Mouse (Mus musculus): ENCODE measurements around the gene St3gal4.

Gene St3gal4

DNA sequence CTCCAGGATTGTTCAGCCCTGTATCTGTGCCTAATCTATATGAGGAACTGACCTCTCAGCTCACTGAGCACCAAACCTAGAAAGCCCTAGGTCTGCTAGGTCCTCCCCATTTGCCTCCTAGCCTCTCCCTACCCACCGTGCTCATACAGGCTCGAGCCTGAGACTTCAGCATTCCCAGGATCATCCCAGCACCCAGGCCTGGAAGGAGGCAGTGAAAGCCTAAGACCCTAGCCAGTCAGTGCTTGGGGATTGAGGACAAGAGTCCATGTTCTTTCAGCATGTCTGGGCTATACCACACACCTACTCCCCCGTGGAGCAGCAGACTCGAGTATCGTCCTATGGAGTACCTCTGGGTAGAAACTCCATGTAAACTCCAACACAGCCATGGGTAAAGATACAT is 11.7 kb downstream of the St3gal4 start:
- DNase-seq (ENCODE audit: extremely low spot score, low read depth, low spot score) = no peak

DNA sequence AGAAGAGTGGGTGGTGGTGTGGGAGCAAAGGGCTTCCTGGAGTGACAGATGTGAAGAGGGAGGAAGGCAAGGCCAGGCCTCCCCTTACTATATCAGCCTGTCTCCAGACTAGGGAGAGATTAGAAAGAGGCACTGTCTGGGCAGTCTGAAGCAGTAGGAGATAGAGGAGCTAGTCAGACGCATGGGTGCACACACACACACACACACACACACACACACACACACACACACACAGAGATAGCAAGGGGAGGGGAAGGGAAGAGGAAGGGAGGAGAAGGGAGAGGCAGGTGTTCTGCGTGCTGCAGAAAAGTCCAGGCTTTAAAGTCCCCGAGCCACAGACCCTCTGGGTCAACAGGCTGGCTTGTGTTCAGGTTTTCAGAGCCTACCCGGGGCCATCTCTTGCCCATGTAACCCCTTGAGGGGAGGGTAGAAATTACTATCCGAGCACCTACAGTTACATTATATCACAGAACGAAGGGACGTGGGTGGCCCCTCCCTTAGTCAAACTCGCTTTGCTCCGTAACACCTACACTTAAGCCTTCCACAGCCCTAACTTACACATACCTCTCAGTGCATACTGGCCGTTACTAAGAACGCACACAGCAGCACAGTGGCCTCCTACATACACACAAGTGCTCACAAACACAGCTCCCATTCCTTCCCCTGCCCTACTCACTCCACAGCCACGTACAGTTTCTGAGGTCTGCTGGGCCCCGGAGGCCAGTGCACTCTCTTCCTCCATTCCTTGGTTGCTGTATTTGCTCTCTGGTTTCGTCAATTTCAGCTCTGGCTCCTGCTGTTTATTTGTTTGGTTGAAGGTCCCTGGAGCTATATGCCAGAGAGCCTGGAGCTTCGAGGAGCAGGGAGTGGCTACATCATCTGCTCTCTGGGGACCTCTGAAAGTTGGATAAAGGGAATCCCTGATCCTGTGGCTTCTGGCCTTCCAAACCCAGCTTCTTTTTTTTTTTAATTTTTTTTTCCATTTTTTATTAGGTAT is 12.9 kb downstream of the St3gal4 start:
- DNase-seq (ENCODE audit: extremely low spot score, low read depth, low spot score) = no peak

DNA sequence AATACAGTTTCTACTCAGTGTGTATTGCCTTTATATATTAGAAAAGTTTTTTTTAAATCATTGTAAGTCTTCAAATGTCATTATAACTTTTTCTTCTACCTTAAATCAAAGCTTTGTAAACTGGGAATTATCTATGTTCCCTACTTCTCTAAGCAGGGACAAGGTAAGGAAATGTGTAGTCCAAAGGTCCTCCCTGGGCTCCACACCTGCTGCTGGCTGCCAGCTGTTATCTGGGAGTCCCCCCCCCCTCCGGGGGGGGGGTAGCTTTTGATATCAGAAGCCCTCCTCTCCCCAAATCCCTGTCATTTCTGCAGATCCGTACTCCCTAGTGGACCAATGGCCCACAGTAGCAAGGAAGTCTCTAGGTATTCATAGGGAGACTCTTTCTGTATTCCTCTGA is 13.6 kb downstream of the St3gal4 start:
- DNase-seq (ENCODE audit: extremely low spot score, low read depth, low spot score) = no peak

DNA sequence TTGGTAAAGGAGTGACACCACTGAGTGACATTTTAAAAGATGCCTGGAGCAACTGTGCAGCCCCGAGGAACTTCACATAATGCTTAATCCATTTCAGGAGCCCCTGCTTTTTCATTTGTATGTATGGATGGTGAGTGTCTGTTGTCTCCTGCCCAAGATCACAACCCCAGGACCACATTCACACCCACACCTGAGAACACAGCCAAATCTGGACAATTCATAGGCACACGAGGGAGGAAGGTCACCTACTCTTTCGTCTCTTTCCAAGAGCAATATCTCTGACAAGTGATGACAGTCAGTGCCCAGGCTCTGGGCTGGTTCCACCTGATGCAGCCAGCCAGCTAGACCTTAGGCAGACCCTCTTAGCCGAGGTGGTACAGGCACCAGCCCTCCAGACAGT is 14.4 kb downstream of the St3gal4 start:
- no peak for DNase-seq (ENCODE audit: extremely low spot score, low read depth, low spot score)

DNA sequence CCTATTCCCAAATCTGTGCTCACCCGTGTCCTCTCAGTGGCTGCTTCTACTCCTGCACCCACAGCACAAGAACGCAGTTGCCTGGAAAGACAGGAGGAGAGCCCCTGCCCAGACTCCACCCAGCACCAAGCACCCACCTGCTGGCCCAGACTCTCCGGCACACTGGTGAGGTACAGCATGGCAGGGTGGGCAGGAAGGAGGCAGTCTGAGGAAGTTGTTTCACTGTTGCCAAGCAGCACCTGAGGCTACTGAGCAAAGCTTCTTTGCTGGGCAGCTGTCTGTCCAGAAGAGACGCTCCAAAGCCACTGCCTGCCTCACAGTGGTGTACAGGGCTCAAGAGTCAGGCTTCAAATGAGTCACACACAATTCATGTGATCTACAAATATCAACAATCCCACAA is 20.3 kb downstream of the St3gal4 start:
- DNase-seq (ENCODE audit: extremely low spot score, low read depth, low spot score) = no peak

DNA sequence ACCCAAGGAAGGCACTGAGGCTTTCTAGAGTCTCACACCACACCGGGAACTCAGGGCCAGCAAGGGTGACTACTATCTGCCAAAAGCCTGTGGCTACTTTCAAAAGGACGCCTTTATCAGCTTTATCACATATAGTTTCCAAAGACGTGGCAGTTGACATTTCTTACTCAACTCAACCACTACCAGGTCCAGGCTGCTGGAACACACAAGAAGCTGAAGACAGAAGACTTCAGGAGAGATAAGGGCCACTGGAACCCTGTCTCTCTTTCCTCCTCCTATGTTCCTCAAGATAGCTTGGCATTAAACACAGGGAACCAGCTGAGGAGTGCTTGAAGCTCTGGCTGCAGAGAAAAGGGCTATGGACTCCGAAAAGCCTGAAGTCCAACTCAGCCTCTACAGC is 21.2 kb downstream of the St3gal4 start:
- DNase-seq (ENCODE audit: extremely low spot score, low read depth, low spot score) = no peak

DNA sequence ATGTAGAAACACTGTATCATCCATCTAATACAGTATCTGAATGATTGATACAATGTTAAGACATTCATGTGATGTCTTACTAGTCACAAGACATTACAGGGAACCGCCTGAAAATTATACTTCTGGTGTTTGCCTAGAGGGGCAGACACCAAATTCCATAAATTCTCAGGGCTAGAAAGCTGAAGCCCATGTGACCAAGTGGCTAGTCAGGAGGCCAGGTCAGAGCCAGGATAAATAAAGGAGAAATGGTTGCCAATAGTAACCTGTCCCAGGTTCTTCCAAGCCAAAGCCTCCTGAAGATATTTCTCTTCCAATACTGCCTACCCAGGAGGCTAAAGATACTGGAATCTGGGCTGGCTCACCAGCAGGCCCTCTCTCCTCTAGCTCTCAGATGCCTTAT is 23.3 kb downstream of the St3gal4 start:
- no peak for DNase-seq (ENCODE audit: extremely low spot score, low read depth, low spot score)

DNA sequence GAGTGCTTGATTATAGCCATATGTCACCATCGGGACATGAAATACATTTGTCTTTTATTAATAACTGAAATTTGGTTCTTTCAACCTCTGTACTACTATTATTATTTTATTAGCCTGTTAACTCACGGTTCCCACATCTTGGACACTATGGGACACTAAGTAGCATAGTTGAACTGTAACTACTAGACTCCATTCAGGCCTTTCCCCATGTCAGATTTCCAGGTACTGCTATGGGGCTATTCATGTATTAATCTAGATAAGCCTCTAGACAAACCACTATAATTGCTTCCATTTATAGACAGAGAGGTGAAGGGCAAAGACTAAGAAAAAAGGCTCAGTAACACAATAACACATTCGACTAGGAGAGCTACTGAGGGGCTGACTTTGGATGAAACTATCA is 25.7 kb downstream of the St3gal4 start:
- DNase-seq (ENCODE audit: extremely low spot score, low read depth, low spot score) = no peak

DNA sequence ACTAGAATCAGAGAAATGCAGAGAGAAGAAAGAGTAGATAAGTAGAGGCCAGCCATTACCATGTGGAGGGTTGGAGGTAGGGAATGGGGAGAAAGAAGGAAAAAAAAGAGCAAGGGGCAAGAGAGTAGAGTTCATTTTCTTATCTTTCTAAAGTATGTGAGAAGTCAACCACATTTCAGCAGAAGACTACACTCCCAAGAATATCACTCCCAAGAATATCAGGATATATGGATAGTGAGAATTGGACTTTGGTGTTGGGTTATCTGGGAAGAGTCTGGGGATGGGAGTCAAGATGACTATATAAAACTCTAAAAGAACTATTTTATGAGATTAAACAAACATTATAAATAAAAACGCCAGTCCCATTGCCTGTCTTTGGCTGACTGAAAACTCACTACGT is 26.2 kb downstream of the St3gal4 start:
- DNase-seq (ENCODE audit: extremely low spot score, low read depth, low spot score) = no peak

DNA sequence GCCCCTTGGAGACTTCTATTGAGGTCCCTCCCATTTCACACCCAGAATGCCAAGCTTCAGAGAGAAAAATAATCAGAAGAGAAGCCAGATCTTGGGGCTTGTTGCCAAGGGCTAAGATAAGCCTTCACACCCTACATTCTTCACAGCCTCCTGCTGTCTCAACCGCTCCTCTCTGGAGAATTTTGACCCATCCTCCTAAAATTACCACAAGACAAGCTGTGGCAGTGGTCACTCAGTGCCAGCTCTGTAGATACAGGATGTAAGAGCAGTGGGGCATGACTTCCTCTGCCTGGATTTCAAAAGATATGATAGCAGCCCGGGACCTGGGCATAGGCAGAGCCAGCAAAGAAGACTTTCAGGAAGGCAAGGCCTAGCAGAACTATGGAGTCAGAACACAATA is 57.6 kb downstream of the St3gal4 start:
- DNase-seq (ENCODE audit: extremely low spot score, low read depth, low spot score) = no peak

DNA sequence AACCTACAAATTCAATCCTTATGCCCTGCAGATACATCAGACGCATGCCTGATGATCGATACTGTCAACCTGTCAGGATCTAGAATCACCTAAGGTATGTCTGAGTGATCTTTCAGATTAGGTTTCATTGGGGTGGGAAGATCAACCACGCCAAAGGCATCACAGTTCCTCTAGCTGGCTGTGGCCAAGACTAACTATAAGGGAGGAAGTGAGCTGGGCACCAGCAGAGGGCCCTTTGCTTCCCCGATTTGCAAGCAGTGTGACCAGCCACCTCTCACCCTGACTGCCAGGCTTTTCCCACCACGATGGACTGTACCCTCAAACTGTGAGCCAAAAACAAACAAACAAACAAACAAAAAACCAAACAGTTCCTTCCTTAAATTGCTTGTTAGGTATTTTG is 59.2 kb downstream of the St3gal4 start:
- no peak for DNase-seq (ENCODE audit: extremely low spot score, low read depth, low spot score)

DNA sequence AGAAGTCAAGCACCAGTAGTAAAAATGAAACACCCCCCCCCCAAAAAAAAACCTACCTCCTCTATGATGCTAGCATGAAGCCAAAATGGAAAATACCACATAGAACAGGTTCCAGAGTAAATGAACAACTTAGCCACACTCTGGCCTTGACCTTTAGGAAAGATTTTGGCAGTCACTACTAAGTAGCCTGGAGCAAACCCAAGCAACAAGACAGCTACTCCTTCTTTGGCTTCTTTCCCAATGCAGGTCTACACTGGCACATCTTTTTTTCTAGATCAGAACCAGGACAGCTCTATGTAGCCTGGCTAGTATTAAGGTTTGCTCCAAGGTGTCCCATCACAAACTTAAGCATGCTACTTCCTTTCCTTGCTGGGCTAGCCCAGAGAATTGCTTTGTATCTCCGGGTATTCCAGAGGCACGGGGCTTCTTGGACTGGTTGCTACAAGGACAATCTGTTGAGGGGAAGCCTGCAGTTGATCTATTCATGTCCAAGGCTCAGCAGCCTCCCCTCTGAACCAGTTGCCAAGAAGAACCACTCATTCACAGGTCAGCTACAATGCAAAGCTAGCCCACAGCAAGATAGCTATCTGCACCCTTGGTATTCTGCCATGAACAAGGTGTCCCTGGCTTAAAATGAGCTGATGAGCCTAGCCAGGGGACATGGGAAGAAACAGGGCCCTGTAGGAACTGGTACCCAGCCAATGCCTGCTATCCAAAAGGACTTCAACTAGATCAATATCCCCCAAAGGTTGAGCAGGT is 60.3 kb downstream of the St3gal4 start:
- DNase-seq (ENCODE audit: extremely low spot score, low read depth, low spot score) = no peak

DNA sequence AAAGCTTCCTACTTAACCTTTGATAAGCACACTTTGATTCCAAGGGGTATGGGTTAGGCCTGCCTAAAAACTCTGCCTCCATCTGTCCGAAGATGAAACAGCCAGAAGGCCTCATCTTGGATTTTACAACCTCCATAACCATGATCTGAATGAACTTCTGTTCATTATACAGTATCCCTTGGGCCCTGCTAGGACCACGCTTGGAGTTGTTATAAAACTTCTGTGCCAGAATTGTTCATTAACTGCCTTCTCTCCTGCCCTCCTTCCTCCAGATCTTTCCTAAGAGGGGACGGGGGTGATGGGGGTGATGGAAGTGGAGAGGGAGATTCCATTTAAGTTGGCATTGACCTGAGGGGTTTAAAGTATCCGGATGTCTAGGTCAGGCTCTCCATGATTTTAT is 60.9 kb downstream of the St3gal4 start:
- no peak for DNase-seq (ENCODE audit: extremely low spot score, low read depth, low spot score)

DNA sequence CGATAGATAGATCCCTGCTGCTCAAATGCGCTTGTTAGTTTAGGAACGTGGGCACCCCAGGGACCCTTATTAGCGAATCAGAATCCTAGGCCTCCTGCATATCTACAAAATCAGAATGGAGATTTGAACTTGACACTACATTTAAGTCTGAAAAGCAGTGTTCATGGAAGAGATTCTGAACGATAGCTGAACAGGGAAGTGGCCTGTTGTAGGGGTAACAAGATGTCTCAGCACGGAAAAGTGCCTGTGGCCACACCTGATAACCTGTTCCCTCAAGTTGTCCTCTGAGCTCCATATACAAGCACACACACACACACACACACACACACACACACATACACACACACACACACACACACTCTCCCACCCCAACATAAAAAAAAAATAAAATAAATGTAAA is 61.4 kb downstream of the St3gal4 start:
- no peak for DNase-seq (ENCODE audit: extremely low spot score, low read depth, low spot score)

DNA sequence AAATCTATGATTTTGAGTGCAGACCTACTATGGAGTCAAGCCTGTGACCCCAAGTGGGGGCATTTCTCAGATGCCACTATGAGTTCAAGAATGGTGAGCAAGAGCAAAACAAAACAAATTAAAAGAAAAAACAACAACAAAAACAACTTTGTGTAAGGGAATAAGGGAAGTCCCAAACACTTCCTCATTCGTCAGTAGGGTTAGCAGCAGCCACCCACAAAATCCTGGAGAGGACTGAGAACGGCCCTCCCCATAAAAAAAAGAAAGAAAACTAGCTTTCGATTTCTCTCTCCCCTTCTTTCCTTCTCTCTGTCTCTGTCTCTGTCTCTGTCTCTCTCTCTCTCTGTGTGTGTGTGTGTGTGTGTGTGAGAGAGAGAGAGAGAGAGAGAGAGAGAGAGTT is 62.5 kb downstream of the St3gal4 start:
- no peak for DNase-seq (ENCODE audit: extremely low spot score, low read depth, low spot score)

DNA sequence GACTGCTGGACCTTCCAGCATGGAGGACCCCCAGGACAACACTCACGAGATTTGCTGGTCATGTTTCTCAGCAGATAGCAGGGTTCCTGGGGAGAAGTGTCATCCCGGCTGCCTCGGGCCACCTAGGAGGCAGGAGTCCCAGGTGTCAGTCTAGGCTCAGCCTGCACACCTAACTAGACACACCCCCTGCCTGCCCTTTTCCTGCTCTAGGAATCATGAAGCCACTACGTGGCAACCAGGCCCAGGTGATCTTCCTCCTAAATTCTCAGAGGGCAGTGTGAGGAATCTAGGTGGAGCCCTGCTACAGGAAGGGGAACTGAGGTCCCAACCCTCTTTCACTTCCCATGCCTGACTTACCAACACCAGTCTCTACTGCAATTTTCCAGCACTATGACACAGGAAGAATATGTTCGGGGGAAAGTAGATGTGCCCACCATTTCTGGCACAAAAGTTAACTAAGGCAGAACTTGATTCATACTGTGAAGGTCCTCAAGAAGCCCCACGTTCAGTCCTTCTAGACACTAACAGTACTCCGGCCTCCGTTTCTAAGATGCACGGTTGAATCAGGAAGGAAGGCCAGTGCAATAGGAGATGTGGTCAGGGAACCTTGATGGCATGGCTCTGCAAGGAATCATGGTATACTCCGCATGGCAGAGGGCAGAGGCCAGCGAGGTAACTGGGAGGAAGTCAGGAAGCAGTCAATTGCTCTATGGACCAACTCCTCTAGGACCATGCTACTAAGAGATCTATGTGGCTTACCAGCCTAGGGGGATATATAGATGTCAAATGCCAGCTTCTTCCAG is 63.3 kb downstream of the St3gal4 start:
- no peak for DNase-seq (ENCODE audit: extremely low spot score, low read depth, low spot score)

DNA sequence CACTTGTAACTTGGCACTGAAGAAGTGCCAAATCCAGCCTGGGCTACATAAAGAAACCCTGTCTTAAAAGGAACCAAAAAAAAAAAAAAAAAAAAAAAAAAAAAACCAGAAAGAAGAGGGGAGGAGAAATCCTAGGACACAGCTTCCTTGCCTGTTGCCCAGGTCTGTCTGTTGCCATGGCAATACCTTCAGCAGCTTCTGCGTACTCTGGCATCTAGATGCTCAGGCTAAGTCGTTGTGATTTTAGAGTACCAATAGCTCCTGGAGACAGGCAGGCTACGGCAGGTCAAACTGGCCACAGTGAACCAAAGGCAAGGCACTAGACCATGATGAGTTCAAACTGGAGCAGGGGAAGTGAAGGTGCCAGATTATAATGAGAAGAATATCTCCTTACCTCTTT is 65.4 kb downstream of the St3gal4 start:
- DNase-seq (ENCODE audit: extremely low spot score, low read depth, low spot score) = no peak

DNA sequence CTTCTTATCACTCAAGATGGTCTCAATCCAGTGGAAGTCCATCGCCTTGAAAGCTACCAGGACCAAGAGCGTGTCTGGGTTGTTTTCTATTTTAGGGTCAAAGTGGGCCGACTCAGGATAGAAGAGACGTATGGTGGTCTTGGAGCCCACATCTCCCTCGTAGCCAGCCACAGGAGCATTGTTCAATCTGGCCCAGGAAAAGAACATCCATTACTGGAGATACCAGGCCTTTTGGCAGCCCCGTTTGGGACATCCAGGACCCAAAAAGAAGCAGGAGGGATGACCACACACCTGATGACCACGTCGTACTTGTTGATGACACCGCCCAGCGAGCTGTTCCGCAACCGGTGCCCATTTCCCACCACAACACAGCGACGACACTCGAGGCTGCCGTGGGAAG is 66.0 kb downstream of the St3gal4 start:
- no peak for DNase-seq (ENCODE audit: extremely low spot score, low read depth, low spot score)

DNA sequence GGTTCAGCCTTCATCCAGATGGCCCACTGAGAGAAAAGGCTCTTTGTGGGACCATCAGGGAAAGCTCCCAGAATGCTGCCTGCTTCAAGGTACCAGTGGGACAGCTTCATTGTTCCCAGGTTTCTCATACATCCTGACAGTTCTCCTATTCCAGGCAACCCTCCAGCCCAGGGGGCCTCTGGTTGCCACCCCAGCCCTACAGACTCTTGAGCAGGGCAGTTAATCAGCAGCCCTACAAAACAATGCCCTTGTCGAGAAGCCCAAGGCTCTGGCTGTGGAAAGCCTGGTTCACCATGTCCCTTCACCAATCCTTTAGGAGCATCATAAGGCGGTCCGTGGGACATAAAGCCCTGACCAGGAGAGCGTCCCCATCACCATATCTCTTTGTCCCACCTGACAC is 66.4 kb downstream of the St3gal4 start:
- DNase-seq (ENCODE audit: extremely low spot score, low read depth, low spot score) = no peak

DNA sequence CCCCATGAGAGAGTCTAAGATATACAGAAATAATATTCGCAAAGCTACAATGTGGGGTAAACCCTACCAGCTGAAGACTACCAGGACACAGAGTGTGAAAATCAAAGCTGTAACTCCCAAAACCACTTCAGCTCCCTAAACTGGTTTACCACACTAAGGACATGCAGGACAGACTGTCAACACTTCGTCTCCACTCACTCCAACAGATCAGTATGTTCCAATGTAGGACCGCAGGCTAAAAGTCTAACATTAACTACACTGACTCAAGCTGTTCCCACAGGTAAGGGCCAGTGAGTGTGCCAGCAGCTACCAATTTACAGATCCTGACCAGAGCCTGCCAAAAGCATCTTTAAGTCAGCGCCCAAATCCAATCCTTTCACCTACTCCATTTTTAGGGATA is 67.4 kb downstream of the St3gal4 start:
- DNase-seq (ENCODE audit: extremely low spot score, low read depth, low spot score) = no peak

DNA sequence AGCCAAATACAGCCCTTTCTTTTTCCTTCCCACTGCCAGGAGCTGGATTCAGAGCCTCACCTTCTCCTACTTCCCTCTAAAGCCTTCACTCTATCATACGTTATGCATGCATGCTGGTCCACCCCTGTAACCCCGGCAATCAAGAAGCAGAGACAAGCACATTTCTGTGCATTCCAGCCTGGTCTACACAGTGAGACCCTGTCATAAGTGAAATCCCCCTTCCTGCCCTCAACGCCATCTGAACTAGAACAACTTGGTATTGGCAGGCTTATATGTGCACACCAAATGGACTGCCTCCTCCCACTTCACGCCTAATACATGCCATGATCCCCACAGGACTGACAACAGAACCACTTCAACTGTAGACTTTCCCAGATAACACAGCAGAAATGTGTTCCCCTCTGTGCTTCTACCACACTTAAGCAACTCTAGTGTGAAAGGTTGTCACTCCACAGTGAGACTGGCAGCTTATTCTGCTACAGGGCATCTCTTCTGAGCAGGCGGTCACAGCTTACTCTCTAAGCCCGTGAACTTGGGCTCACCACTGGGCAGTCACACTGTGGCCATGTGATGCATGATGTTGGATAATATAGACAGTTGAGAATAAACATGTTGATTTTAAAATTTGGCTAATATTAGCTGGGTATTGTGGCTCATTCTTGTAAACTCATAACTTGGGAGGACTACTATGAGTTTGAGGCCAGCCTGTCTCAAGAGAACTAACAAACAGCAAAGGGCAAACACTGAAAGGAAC is 68.2 kb downstream of the St3gal4 start:
- no peak for DNase-seq (ENCODE audit: extremely low spot score, low read depth, low spot score)
